Mouse (Mus musculus) neural tube, embryonic 13.5 days (tissue): ENCODE data around the gene Tub. TPM values are rescaled to one million over a fixed set of nuclear protein-coding genes. Genes with fewer than 3 reads are reported as not detected.
A peak's percentile ranks its signal among the peaks of the same experiment; 100 is the strongest.

Experiments used
- ATAC-seq: fragments of 200-750 bp; cut with Nextera tagmentation; 2 replicates; pipeline ENCODE4 v1.8.0; 2017; ENCODE audit warnings: low read depth, mild to moderate bottlenecking, moderate TSS enrichment, moderate library complexity
- H3K27ac ChIP-seq: fragments of 300-500 bp; sonication (generic); replicated peaks from 2 replicates; pipeline ENCODE4 v1.5.1; 2015; ENCODE audit warnings: moderate library complexity, mild to moderate bottlenecking, inconsistent platforms
- H3K27me3 ChIP-seq: fragments of 300-500 bp; sonication (generic); 2 replicates; pipeline ENCODE4 v1.6.1; 2015; ENCODE audit warnings: mild to moderate bottlenecking, inconsistent platforms
- H3K36me3 ChIP-seq: fragments of 300-500 bp; sonication (generic); 2 replicates; pipeline ENCODE4 v1.6.1; 2015; ENCODE audit warnings: mild to moderate bottlenecking, inconsistent platforms
- H3K4me1 ChIP-seq: fragments of 300-500 bp; sonication (generic); replicated peaks from 2 replicates; pipeline ENCODE4 v1.6.1; 2015; ENCODE audit warnings: inconsistent platforms
- H3K4me2 ChIP-seq: fragments of 300-500 bp; sonication (generic); 2 replicates; pipeline ENCODE4 v1.6.1; 2015; ENCODE audit warnings: inconsistent platforms, mild to moderate bottlenecking, moderate library complexity
- H3K4me3 ChIP-seq: fragments of 300-500 bp; sonication (generic); 2 replicates; pipeline ENCODE4 v1.5.1; 2015; ENCODE audit warnings: mild to moderate bottlenecking, inconsistent platforms
- H3K9ac ChIP-seq: fragments of 300-500 bp; sonication (generic); 2 replicates; pipeline ENCODE4 v1.6.1; 2015; ENCODE audit warnings: moderate library complexity, mild to moderate bottlenecking, inconsistent platforms
- H3K9me3 ChIP-seq: fragments of 300-500 bp; sonication (generic); 2 replicates; pipeline ENCODE4 v1.6.1; 2016; ENCODE audit warnings: inconsistent platforms
- WGBS: fragments of 180-500 bp; shearing (Covaris S2); methylation state at CpG from one replicate; pipeline ENCODE4 v1.1.7; 2015; 5-methylcytosine and 5-hydroxymethylcytosine counted together
- polyA plus RNA-seq: library from polyadenylated mRNA; unstranded; fragments of >200 nt; fragmentation: Nextera tagmentation; extraction: Ambion mirVana; gene quantifications from 2 replicates; pipeline ENCODE4 v1.2.1, GENCODE M21; 2015

Tub gene
- polyA plus RNA-seq, 1 experiment from 2014 or later: 39.3 TPM

DNA sequence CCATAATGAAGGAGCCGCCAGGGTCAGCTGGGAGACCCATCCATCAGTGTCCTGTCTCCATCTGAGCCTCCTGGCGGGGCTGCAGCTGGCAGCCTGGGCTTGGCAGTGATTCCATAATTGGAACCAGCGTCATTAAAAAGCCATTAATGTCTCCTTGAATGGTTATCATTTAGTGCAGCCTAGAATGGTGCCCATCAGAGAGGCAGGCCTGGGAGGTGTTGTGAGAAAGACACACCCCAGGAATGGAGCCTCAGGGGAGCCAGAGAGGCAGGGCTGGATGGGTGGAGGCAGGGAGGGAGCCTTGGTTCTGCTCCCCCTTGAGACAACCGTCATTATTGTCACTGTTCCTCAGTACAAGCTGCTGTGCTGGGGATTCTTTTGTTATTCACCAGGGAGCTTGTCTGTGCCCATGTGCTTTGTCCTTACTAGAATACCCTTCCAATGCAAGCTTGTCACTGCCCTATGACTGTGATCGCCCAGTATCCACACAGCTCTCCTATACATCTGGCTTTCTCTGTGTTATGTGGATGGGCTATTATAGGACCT, 66.3 kb downstream of the Tub start:
- ATAC-seq: peak; percentile 70
- Histone ChIP-seq H3K9ac (0 out of 2 replicates have a peak overlapping the region, but pooled peaks have one; percentile 34), H3K4me2 (peak overlapping the region; percentile 13; the same call in 1 of the 2 replicates), H3K9me3 (no peaks in the 10 kb centered on the region), H3K27ac (peak overlapping the region; percentile 86), H3K36me3 (peaks cover 7% of the 10 kb centered on the region; the same call in 1 of the 2 replicates), H3K4me1 (peaks cover 67% of the 10 kb centered on the region), H3K27me3 (no peaks in the 10 kb centered on the region), H3K4me3 (no peak overlapping the region)
- WGBS: 9% methylated on average over 5 of the region's 5 CpGs

DNA sequence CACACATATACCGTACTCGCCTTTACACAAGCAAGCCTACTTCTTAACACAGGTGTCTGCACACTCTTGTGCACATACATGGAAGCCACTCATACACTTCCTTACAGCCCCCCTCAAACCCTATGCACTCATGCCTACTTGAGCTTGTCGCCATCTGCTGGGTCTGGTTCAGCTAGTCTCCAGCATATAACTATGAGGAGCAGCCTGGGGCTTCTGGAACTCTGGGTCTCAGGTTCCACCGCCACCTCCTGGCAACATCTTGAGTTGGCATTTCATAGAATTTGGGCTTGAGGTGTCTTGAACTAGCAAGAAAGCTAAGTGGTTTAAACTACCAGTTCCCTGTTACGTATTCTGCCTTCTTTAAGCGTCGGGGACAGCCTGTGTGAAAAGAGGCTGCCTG, 69.1 kb downstream of the Tub start:
- 89% methylated on average over 7 of the region's 7 CpGs for WGBS
- no peak overlapping the region for H3K27ac ChIP-seq
- H3K9ac ChIP-seq: no peak overlapping the region
- ATAC-seq: no peak
- no peak overlapping the region for H3K4me3 ChIP-seq
- H3K36me3 ChIP-seq: peaks cover 20% of the 10 kb centered on the region
- H3K4me1 ChIP-seq: peaks cover 39% of the 10 kb centered on the region
- H3K27me3 ChIP-seq: no peaks in the 10 kb centered on the region
- no peaks in the 10 kb centered on the region for H3K9me3 ChIP-seq
- H3K4me2 ChIP-seq: no peak overlapping the region

DNA sequence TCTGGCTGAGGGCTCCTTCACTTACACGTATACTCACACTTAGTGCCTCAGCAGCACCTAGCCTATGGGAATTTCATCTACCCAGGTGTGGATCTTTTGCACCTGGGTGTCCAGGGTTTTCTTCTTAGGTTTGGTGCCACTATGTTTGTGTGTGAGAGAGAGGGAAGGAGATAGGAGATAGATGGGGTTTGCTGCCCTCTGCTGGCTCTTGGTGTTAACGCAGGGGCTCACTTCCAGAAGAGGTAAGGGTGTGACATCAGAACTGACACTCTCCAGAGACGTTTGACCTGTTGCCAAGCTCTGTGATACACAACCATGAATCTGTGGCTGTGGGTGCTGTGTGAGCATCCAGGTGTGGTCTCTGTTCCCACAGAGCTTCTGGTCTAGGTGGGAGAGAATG, 71.3 kb downstream of the Tub start:
- Histone ChIP-seq H3K9ac (no peak overlapping the region), H3K4me1 (peaks cover 18% of the 10 kb centered on the region), H3K36me3 (peaks cover 42% of the 10 kb centered on the region), H3K9me3 (no peaks in the 10 kb centered on the region), H3K4me3 (no peak overlapping the region), H3K4me2 (no peak overlapping the region), H3K27me3 (no peaks in the 10 kb centered on the region), H3K27ac (no peak overlapping the region)
- ATAC-seq: peak; percentile 16; the same call in 1 of the 2 replicates
- WGBS: 19% methylated on average over 3 of the region's 3 CpGs

DNA sequence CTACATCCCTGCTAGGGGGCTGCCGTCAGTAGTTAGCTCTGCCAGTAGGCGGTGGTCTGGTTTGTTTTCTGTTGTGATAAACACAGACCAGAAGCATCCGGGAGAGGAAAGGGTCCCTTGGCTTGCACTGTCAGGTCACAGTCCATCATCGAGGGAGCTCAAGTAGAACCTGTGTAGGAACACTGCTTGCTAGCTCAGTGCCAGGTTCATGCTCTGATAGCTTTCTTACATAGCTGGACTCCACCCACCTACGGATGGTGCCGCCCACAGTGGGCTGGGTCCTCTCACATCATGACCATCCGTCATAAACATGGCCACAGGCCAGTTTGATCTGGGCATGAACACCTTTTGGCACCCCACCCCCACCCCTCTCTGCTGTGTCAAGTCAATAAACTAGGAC, 75.6 kb downstream of the Tub start:
- no peak overlapping the region for H3K9ac ChIP-seq
- no peak overlapping the region for H3K4me3 ChIP-seq
- H3K27ac ChIP-seq: no peak overlapping the region
- WGBS: 88% methylated on average over 7 of the region's 7 CpGs
- no peaks in the 10 kb centered on the region for H3K27me3 ChIP-seq
- no peaks in the 10 kb centered on the region for H3K9me3 ChIP-seq
- peaks cover 77% of the 10 kb centered on the region for H3K36me3 ChIP-seq
- no peak for ATAC-seq
- no peak overlapping the region for H3K4me2 ChIP-seq
- H3K4me1 ChIP-seq: no peaks in the 10 kb centered on the region

DNA sequence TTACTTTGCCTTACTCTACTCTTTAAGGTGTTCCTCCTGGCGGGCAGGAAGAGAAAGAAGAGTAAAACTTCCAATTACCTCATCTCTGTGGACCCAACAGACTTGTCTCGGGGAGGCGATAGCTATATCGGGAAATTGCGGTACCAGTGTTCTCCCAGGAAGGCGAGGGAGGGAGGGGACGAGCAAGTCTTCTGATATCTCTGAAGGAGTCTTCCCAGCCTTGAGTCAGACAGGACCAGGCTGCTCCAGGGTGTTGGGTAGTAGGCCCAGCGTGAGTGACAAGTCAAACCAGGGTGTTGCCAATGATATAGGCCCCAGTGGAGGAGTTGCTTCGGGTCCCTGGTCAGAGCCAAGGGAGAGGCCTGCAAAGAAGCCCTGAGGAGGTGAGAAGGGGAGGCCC, 76.8 kb downstream of the Tub start:
- no peaks in the 10 kb centered on the region for H3K27me3 ChIP-seq
- H3K27ac ChIP-seq: no peak overlapping the region
- H3K9ac ChIP-seq: no peak overlapping the region
- no peaks in the 10 kb centered on the region for H3K4me1 ChIP-seq
- H3K9me3 ChIP-seq: no peaks in the 10 kb centered on the region
- no peak for ATAC-seq
- peaks cover 76% of the 10 kb centered on the region for H3K36me3 ChIP-seq
- no peak overlapping the region for H3K4me2 ChIP-seq
- H3K4me3 ChIP-seq: no peak overlapping the region
- whole genome bisulfite sequencing: 91% methylated on average over 9 of the region's 9 CpGs

DNA sequence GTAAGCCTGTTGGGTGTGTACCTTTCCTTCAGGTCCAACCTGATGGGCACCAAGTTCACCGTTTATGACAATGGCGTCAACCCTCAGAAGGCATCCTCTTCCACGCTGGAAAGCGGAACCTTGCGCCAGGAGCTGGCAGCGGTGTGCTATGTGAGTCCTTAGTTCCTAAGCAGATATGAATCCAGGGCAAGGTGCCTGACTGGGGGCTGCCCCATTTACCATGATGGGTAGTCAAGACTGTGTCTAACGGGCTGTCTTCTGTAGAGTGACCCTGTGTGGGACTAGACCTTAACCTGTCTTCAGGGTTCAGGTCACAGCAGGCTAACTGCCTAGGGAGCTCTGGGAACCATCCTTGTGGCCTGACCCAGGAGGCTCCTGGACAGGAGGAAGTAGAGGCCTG, 77.6 kb downstream of the Tub start:
- H3K27me3 ChIP-seq: no peaks in the 10 kb centered on the region
- H3K9me3 ChIP-seq: no peaks in the 10 kb centered on the region
- no peak overlapping the region for H3K4me2 ChIP-seq
- H3K9ac ChIP-seq: no peak overlapping the region
- no peak overlapping the region for H3K4me3 ChIP-seq
- 97% methylated on average over 7 of the region's 7 CpGs for WGBS
- H3K4me1 ChIP-seq: no peaks in the 10 kb centered on the region
- H3K36me3 ChIP-seq: peaks cover 76% of the 10 kb centered on the region
- H3K27ac ChIP-seq: no peak overlapping the region
- 0 out of 2 replicates have a peak, but pooled peaks have one; percentile 7 for ATAC-seq

DNA sequence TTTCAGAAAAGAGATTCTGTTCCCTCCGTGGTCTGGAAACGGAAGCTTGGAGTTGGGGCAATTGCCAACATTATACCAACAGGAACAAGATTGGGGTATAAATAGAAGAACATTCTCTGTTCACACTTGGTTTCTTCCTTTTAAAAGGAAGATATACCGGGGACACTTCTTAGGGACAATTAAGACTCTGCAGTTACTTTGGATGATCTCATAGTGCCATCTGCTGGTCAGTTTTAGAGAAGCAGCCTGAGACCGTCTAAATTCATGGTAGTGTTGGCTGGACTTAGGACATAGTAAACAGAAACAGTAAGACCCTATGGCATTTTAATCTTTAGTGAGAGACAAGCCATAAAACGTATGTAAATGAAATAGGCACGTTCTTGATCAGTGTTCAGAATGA, 78.1 kb downstream of the Tub start:
- Histone ChIP-seq H3K9me3 (no peaks in the 10 kb centered on the region), H3K36me3 (peaks cover 76% of the 10 kb centered on the region), H3K9ac (no peak overlapping the region), H3K4me3 (no peak overlapping the region), H3K27ac (no peak overlapping the region), H3K27me3 (no peaks in the 10 kb centered on the region), H3K4me1 (no peaks in the 10 kb centered on the region), H3K4me2 (no peak overlapping the region)
- ATAC-seq: peak; percentile 41; the same call in 1 of the 2 replicates
- WGBS: 27% methylated on average over 6 of the region's 6 CpGs

DNA sequence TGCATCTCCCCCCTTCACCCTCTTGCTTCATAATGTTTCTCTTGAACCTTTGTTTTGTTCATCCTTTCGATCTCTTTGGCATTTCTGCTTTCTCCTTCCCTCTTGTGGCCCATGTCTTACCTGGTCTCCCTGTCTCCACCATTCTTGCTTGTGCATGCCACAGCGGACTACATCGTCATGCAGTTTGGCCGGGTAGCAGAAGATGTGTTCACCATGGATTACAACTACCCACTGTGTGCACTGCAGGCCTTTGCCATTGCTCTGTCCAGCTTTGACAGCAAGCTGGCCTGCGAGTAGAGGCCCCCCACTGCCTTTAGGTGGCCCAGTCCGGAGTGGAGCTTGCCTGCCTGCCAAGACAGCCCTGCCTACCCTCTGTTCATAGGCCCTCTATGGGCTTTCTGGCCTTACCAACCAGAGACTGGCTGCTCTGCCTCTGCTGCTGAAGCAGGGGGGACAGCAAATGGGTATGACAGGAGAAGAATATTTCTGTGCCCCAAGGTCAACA, 79.9 kb downstream of the Tub start:
- Histone ChIP-seq H3K27ac (no peak overlapping the region), H3K4me3 (no peak overlapping the region), H3K9ac (no peak overlapping the region), H3K27me3 (no peaks in the 10 kb centered on the region), H3K36me3 (peaks cover 80% of the 10 kb centered on the region), H3K4me1 (no peaks in the 10 kb centered on the region), H3K9me3 (no peaks in the 10 kb centered on the region), H3K4me2 (no peak overlapping the region)
- ATAC-seq: no peak
- WGBS: 92% methylated on average over 6 of the region's 6 CpGs

DNA sequence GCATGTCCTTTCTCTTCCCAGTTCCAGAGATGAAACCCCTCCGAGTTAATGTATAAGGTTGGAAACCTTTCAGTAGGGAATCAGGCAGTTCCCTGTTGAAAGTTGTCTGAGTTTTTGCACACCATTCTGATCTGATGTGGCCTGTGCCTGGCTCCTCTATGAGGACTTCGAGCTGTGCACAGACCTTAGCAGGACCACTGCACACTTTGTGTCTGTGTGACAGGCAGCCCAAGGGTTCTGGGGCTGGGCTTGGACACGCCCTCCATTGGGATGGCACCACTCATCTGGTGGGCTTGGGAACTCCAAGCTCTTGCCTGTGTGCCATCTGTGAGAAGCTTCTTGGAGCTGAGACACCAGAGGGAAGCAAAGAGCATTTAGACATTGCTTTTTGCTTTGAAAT, 81.2 kb downstream of the Tub start:
- H3K27me3 ChIP-seq: no peaks in the 10 kb centered on the region
- H3K4me1 ChIP-seq: no peaks in the 10 kb centered on the region
- H3K4me3 ChIP-seq: no peak overlapping the region
- H3K36me3 ChIP-seq: peaks cover 67% of the 10 kb centered on the region
- no peaks in the 10 kb centered on the region for H3K9me3 ChIP-seq
- WGBS: 93% methylated on average over 3 of the region's 3 CpGs
- H3K27ac ChIP-seq: no peak overlapping the region
- ATAC-seq: no peak
- H3K4me2 ChIP-seq: no peak overlapping the region
- H3K9ac ChIP-seq: no peak overlapping the region

DNA sequence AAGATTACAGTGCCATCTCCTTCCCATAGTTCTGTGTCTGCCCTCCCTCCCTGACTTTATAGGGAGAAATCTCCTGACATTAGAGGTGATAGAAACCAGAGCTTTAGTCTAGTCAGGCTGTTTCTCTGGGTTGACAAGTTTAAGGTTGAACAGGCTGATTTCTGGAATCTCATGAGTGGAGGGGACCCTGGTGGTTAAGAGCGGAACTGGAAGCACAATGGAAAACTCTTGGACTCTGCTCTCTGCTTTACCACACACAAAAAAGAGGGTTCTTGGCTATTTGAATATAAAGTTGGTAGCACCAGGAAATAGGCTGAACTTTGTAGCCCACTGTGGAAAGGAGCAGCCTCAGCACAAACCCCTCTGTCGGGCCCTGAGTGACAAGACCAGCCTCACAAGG, 81.9 kb downstream of the Tub start:
- Histone ChIP-seq H3K4me1 (no peaks in the 10 kb centered on the region), H3K27me3 (no peaks in the 10 kb centered on the region), H3K4me2 (no peak overlapping the region), H3K36me3 (peaks cover 60% of the 10 kb centered on the region), H3K9ac (no peak overlapping the region), H3K4me3 (no peak overlapping the region), H3K27ac (no peak overlapping the region), H3K9me3 (no peaks in the 10 kb centered on the region)
- WGBS: 79% methylated on average over 2 of the region's 2 CpGs
- ATAC-seq: no peak

DNA sequence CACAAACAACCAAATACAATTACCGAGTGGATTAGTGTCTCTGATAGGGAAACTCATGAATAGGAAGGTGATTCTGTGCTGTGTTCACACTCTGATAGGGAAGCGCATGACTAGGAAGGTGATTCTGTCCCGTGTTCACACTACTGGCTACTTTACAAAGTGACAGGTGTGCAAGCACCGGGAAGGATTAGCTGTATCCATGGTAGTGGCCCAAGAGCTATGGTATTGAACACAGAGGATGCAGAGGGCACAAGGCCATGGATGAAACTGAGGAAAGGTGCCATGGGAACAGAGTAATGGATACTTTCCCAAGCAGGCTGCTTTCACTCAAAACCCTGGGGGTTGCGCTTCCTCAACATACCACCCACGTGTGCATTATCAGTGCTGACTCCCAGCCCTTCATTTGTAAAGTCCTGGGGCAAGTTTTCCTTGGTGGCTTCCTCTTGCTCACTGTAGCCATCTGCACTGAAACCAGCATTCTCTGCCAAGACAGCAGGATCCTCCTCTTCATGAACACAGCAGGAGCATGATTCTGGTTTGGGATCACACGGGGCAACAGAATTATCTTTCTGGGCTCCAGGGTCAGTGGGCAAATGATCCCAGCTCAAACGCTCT, 88.1 kb downstream of the Tub start:
- H3K27me3 ChIP-seq: no peaks in the 10 kb centered on the region
- H3K4me2 ChIP-seq: no peak overlapping the region
- no peak for ATAC-seq
- no peaks in the 10 kb centered on the region for H3K9me3 ChIP-seq
- H3K36me3 ChIP-seq: peaks cover 23% of the 10 kb centered on the region
- no peak overlapping the region for H3K27ac ChIP-seq
- no peak overlapping the region for H3K4me3 ChIP-seq
- WGBS: 84% methylated on average over 8 of the region's 8 CpGs
- H3K9ac ChIP-seq: no peak overlapping the region
- no peaks in the 10 kb centered on the region for H3K4me1 ChIP-seq

DNA sequence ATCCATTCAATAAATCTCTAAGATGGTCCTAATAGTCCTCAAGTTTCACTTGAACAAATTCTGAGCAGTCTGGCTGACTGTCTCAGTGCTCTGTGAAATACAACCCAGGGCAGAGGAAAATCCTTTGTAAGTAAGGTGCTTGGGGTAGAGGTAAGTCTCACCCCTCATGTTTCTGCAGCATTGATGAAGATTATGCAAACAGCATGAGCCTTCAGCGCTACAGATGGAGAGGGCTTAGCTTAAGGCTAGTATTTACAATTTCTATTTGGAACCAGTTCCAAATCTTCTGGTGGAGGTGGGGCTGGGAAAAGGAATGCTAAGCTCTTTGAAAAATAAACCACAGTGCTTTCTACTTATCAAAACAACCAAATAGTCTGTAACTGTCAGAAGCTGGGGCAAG, 88.8 kb downstream of the Tub start:
- ATAC-seq: no peak
- Histone ChIP-seq H3K4me3 (no peak overlapping the region), H3K4me1 (no peaks in the 10 kb centered on the region), H3K9ac (no peak overlapping the region), H3K27ac (no peak overlapping the region), H3K36me3 (peaks cover 16% of the 10 kb centered on the region), H3K27me3 (no peaks in the 10 kb centered on the region), H3K4me2 (no peak overlapping the region), H3K9me3 (no peaks in the 10 kb centered on the region)
- WGBS: 57% methylated on average over 1 of the region's 1 CpGs

DNA sequence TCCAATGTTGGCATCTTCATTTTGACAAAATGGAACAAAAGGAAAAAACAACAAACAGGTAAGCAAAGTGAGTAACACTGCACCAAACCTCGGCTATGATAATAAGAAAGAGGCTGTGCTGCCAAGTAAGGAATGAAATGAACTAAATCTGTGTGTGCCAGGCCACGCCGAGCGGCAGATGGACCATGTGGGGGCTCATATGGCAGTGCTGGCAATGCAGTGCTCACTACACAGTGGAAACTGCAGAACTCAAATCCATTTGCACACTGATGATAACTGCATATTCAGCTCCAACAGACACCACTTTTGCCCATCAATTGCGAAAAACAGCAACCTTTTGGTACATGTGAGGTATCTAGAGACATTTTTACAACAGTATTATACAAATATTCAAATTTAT, 89.3 kb downstream of the Tub start:
- H3K9me3 ChIP-seq: no peaks in the 10 kb centered on the region
- H3K36me3 ChIP-seq: peaks cover 14% of the 10 kb centered on the region
- ATAC-seq: no peak
- H3K4me1 ChIP-seq: no peaks in the 10 kb centered on the region
- H3K4me2 ChIP-seq: no peak overlapping the region
- WGBS: 90% methylated on average over 5 of the region's 5 CpGs
- no peak overlapping the region for H3K4me3 ChIP-seq
- no peaks in the 10 kb centered on the region for H3K27me3 ChIP-seq
- H3K9ac ChIP-seq: no peak overlapping the region
- H3K27ac ChIP-seq: no peak overlapping the region
